Mouse (Mus musculus) B cell, adult (primary cell): ENCODE data around the gene Mrap. TPM values are rescaled to one million over a fixed set of nuclear protein-coding genes. Genes with fewer than 3 reads are reported as not detected.

ENCODE experiments used
- total RNA-seq: library from RNA; stranded (reverse); gene quantifications from 4 replicates; pipeline ENCODE4 v1.2.4, GENCODE M21; 2023; ENCODE audit not compliant: inconsistent age

The Mrap gene
- total RNA-seq = not detected in 4 replicates

GRCm38 (mm10) chr16:90738092-90738956 is at the start of gene Mrap:
Mrap (plus strand) TSS chr16:90738207.

GRCm38 (mm10) chr16:90727233-90728115 is 10.5 kb upstream of the Mrap start, which contains the start of gene Mis18a:
Mis18a (minus strand) TSS chr16:90727404.

Other genes with a start within 250 kb of the Mrap start
- 15.5 to 23.5 TPM (median 18.9 TPM) in 4 replicates for gene Mis18a, start 10.8 kb upstream of the Mrap start, total RNA-seq
- 30.0 to 39.4 TPM (median 35.7 TPM) in 4 replicates for gene Urb1, start 72.2 kb downstream of the Mrap start, total RNA-seq
- not detected in 4 replicates for gene Eva1c, start 88.5 kb downstream of the Mrap start, total RNA-seq
- 14.0 to 17.1 TPM (median 15.7 TPM) in 4 replicates for gene Cfap298, start 196.9 kb downstream of the Mrap start, total RNA-seq